Mouse (Mus musculus) layer of hippocampus, adult 6 months (tissue): ENCODE measurements around the gene Nfe2l2. TPM values are rescaled to one million over a fixed set of nuclear protein-coding genes. Genes with fewer than 3 reads are reported as not detected.

Experiments
- long read RNA-seq, 2 experiments: library from polyadenylated mRNA; unstranded; transcript quantifications; one replicate each; pipeline ENCODE4 v2.0.0; 2019 to 2020
- microRNA-seq: library from miRNA; unstranded; fragments of <30 nt; microRNA quantifications from one replicate; pipeline ENCODE4 v1.2.0, GENCODE M21; 2020
- polyA plus RNA-seq: library from polyadenylated mRNA; unstranded; fragments of <200 nt; fragmentation: Nextera tagmentation; gene quantifications from 2 replicates; pipeline ENCODE4 v1.2.3, GENCODE M21; 2021

Nfe2l2 gene
- 15.5 and 20.1 TPM in 2 replicates for polyA plus RNA-seq
- long read RNA-seq, experiment 1, transcript Nfe2l2-201 (5 exons, 2,475 nt): major isoform, 28 of 31 reads
- long read RNA-seq, experiment 1, partial matches to known transcripts: 3 of 31 reads
- long read RNA-seq, experiment 1, other reads (novel, unspliced or antisense): 0 of 31 reads
- long read RNA-seq, experiment 2, transcript Nfe2l2-201 (5 exons, 2,475 nt): major isoform, 93 of 103 reads
- long read RNA-seq, experiment 2, partial matches to known transcripts: 3 of 103 reads
- long read RNA-seq, experiment 2, other reads (novel, unspliced or antisense): 6 of 103 reads

DNA sequence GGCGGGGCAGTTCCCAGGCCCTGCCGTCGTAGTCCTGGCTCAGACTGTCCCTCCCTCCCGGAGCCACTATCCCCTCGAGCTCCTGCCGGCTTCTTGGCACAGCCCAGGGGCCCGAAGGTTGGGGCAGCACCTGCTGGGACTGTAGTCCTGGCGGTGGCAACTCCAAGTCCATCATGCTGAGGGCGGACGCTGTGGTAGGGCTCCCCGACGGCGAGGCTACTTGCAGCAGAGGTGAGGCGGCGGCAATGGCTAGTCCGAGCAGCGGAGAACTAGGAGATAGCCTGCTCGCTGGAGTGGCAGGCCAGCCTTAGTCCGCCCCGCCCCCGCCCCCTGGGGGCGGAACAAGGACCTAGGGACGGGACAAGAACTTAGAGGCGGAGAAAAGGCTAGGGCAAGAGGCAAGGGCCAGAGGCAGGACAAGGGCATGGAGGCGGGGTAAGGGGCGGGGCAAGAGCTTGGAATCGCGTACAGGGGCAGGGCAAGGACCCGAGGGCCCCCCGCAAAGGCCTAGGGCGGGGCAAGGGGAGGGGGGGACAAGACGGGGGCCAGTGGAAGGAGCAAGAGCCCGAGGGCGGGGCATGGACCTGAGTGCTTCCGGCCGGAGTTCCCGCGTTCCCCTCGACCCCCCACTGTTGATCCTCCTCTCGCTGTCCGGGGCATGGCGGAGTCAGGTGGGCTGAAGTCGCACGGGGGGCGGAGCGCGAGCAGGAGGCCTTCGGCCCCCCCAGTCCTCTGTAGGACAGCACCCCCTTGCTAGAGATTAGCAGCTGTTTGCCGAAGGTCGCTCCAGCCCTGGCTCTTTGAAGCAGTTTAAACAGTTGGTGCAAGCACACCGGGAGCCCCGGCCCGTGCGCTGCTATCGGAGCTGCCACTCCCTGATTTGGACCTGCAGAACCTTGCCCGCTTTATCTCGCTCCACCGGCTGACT, at the start of gene Nfe2l2:
Gene Nfe2l2, minus strand, starts transcription at position 408 of the 928 bp plus-strand sequence.

DNA sequence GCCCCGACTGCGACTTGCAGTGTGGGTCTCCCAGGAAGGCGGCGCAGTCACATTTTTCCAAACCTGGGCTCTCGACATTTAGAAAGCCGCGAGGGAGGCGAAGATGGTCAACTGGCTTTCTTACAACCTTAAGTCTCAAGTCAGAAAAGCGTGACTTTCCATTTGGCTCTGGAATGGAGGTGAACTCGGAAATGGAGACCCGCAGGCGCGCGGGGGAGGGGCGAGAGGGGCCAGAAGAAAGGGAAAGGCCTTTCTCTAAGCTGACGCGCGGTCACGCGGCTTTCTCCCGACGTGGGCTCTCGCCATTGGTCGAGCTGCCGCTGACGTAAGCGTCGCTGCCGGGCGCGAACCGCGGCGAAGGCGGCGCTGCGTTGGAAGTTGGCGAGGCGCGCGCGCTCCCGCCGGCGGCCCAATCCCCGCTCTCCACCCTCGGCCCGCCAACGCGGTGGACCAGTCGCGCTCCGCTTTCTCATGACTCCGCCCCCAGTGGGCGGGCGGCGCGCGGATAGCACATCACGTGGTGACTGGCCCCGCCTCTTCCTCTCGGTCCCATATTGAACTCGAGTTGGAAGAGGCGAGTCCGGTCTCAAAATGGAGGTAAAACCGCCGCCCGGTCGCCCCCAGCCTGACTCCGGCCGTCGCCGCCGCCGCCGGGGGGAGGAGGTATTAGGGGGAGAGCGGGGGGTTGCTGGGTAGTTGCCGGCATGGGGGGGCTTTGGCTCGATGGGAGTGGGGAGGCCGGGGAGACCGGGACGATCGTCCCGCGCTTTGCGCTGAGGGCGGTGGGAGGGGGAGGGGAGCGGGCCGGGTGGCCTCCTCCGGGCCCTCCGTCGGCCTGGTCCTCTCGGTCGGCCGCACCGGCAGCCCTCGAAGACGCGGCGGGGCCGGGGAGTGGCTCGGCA, 45.5 kb downstream of the Nfe2l2 start, which contains the start of gene Hnrnpa3:
Gene Hnrnpa3, plus strand, starts transcription at position 535 of the 902 bp plus-strand sequence.

Small RNA genes within 50 kb of the gene (microRNA-seq; reads per million reads assigned to microRNA genes)
- not detected for gene Gm24574

Other genes with a start within 250 kb of the Nfe2l2 start
- gene Hnrnpa3, start 45.4 kb downstream of the Nfe2l2 start, polyA plus RNA-seq: 16.6 and 17.8 TPM in 2 replicates
- 2.5 and 2.8 TPM in 2 replicates for gene Agps, start 127.5 kb upstream of the Nfe2l2 start, polyA plus RNA-seq
- gene Ttc30b, start 233.9 kb upstream of the Nfe2l2 start, polyA plus RNA-seq: 16.6 and 18.5 TPM in 2 replicates